Mouse (Mus musculus) heart, postnatal 0 days (tissue): ENCODE measurements around the gene Akp3. TPM values are rescaled to one million over a fixed set of nuclear protein-coding genes. Genes with fewer than 3 reads are reported as not detected.

Experiments used
- ATAC-seq: fragments of 200-750 bp; cut with Nextera tagmentation; 2 replicates; pipeline ENCODE4 v1.8.0; 2017; ENCODE audit warnings: low read depth, moderate number of reproducible peaks, moderate library complexity; ENCODE audit not compliant: insufficient read depth
- DNase-seq: peaks from one replicate; pipeline ENCODE4 v3.0.0-alpha.2; 2016; ENCODE audit warnings: low spot score
- H3K27ac ChIP-seq: fragments of 300-500 bp; sonication (generic); 2 replicates; pipeline ENCODE4 v1.5.1; 2014; ENCODE audit warnings: low read depth, mild to moderate bottlenecking
- H3K27me3 ChIP-seq: fragments of 300-500 bp; sonication (generic); 2 replicates; pipeline ENCODE4 v1.6.1; 2014; ENCODE audit warnings: low read length, mixed read lengths; ENCODE audit not compliant: control insufficient read depth, insufficient read depth
- H3K36me3 ChIP-seq: fragments of 300-500 bp; sonication (generic); replicated peaks from 2 replicates; pipeline ENCODE4 v1.6.1; 2014; ENCODE audit warnings: low read length, mixed read lengths; ENCODE audit not compliant: control insufficient read depth, insufficient read depth
- H3K4me1 ChIP-seq: fragments of 300-500 bp; sonication (generic); 2 replicates; pipeline ENCODE4 v1.6.1; 2014; ENCODE audit warnings: antibody characterized with exemption; ENCODE audit not compliant: control insufficient read depth, insufficient read depth
- H3K4me2 ChIP-seq: fragments of 300-500 bp; sonication (generic); 2 replicates; pipeline ENCODE4 v1.6.1; 2014; ENCODE audit warnings: low read depth, mild to moderate bottlenecking, low read length, moderate library complexity
- H3K4me3 ChIP-seq: fragments of 300-500 bp; sonication (generic); 2 replicates; pipeline ENCODE4 v1.5.1; 2014; ENCODE audit warnings: low read depth, low read length
- H3K9ac ChIP-seq: fragments of 300-500 bp; sonication (generic); replicated peaks from 2 replicates; pipeline ENCODE4 v1.6.1; 2014; ENCODE audit warnings: low read depth, low read length, mixed read lengths
- H3K9me3 ChIP-seq: fragments of 300-500 bp; sonication (generic); replicated peaks from 2 replicates; pipeline ENCODE4 v1.6.1; 2016; ENCODE audit warnings: low read length; ENCODE audit not compliant: control insufficient read depth
- CTCF ChIP-seq: IDR thresholded peaks from 2 replicates; pipeline ENCODE4 v1.5.1; 2016; ENCODE audit warnings: antibody characterized with exemption, control low read depth, low read depth
- EP300 ChIP-seq: IDR thresholded peaks from 2 replicates; pipeline ENCODE4 v1.6.1; 2016; ENCODE audit warnings: antibody characterized with exemption, low read depth
- WGBS: fragments of 180-500 bp; shearing (Covaris S2); extraction: QIAGEN DNeasy Blood & Tissue Kit; methylation state at CpG from one replicate; pipeline ENCODE4 v1.1.7; 2014; 5-methylcytosine and 5-hydroxymethylcytosine counted together
- polyA plus RNA-seq: library from polyadenylated mRNA; unstranded; fragments of >200 nt; fragmentation: Nextera tagmentation; extraction: Ambion mirVana; gene quantifications from 2 replicates; pipeline ENCODE4 v1.2.1, GENCODE M21; 2015
- total RNA-seq: library from RNA; depleted of rRNA; stranded (reverse); fragments of >200 nt; gene quantifications from 2 replicates; pipeline ENCODE4 v1.2.3, GENCODE M21; 2014; ENCODE audit warnings: low replicate concordance

Gene Akp3
- total and polyA plus RNA-seq, 2 experiments from 2014 or later, result not detected

- Histone ChIP-seq H3K4me1 (no peaks in the 10 kb centered on the region), H3K9ac (no peak overlapping the region), H3K9me3 (no peaks in the 10 kb centered on the region), H3K4me3 (no peak overlapping the region), H3K4me2 (no peak overlapping the region), H3K27me3 (no peaks in the 10 kb centered on the region), H3K36me3 (no peaks in the 10 kb centered on the region), H3K27ac (no peak overlapping the region)
- DNase-seq (no peak), ATAC-seq (no peak)
- 40% methylated on average over 9 of the region's 9 CpGs for WGBS
- TF ChIP-seq EP300 (no peak), CTCF (peak; percentile 32)
Measured at GRCm38 (mm10) chr1:87111719-87112354, 12.9 kb upstream of the Akp3 start.

- H3K9me3 ChIP-seq, result no peaks in the 10 kb centered on the region
- H3K4me3 ChIP-seq, result no peak overlapping the region
- H3K36me3 ChIP-seq, result no peaks in the 10 kb centered on the region
- H3K9ac ChIP-seq, result no peak overlapping the region
- no peak overlapping the region for H3K4me2 ChIP-seq
- TF ChIP-seq EP300 (no peak), CTCF (no peak)
- H3K27ac ChIP-seq, result no peak overlapping the region
- no peaks in the 10 kb centered on the region for H3K27me3 ChIP-seq
- H3K4me1 ChIP-seq, result no peaks in the 10 kb centered on the region
- WGBS, result 63% methylated on average over 1 of the region's 1 CpGs
- DNase-seq, result no peak
- ATAC-seq, result no peak
Measured at GRCm38 (mm10) chr1:87114784-87115183, 10.0 kb upstream of the Akp3 start.

- Histone ChIP-seq H3K4me2 (peak overlapping the region; percentile 21; the same call in 1 of the 2 replicates), H3K4me1 (0 out of 2 replicates have a peak, but pooled peaks cover 5% of the 10 kb centered on the region), H3K27me3 (peaks cover 42% of the 10 kb centered on the region), H3K36me3 (no peaks in the 10 kb centered on the region), H3K4me3 (no peak overlapping the region; the same call in 1 of the 2 replicates), H3K9me3 (no peaks in the 10 kb centered on the region), H3K27ac (no peak overlapping the region), H3K9ac (no peak overlapping the region)
- WGBS, result 9% methylated on average over 43 of the region's 43 CpGs
- ATAC-seq (no peak), DNase-seq (no peak)
- TF ChIP-seq EP300 (no peak), CTCF (no peak)
Measured at GRCm38 (mm10) chr1:87127206-87128030, 2.6 kb downstream of the Akp3 start.

GRCm38 (mm10) chr1:87131803-87132202 lies 7.0 kb downstream of the Akp3 start:
- Histone ChIP-seq H3K4me2 (no peak overlapping the region), H3K4me1 (0 out of 2 replicates have a peak, but pooled peaks cover 5% of the 10 kb centered on the region), H3K27me3 (peaks cover 32% of the 10 kb centered on the region), H3K4me3 (no peak overlapping the region), H3K9ac (no peak overlapping the region), H3K9me3 (no peaks in the 10 kb centered on the region), H3K27ac (no peak overlapping the region), H3K36me3 (no peaks in the 10 kb centered on the region)
- WGBS, result 72% methylated on average over 4 of the region's 4 CpGs
- DNase-seq, result no peak
- TF ChIP-seq CTCF (no peak), EP300 (no peak)
- ATAC-seq, result no peak

- 82% methylated on average over 4 of the region's 4 CpGs for WGBS
- H3K27ac ChIP-seq, result no peak overlapping the region
- TF ChIP-seq EP300 (no peak), CTCF (no peak)
- H3K4me1 ChIP-seq, result no peaks in the 10 kb centered on the region
- ATAC-seq (no peak), DNase-seq (no peak)
- H3K4me3 ChIP-seq, result no peak overlapping the region
- H3K4me2 ChIP-seq, result no peak overlapping the region
- peaks cover 4% of the 10 kb centered on the region; the same call in 1 of the 2 replicates for H3K27me3 ChIP-seq
- no peaks in the 10 kb centered on the region for H3K36me3 ChIP-seq
- H3K9ac ChIP-seq, result no peak overlapping the region
- no peaks in the 10 kb centered on the region for H3K9me3 ChIP-seq
Measured at GRCm38 (mm10) chr1:87141550-87141949, 16.8 kb downstream of the Akp3 start.
